Mouse (Mus musculus) ES-E14 (cell line): ENCODE measurements around the gene Galt.

ENCODE experiments used
- CHD2 ChIP-seq: IDR thresholded peaks from 2 replicates; pipeline ENCODE4 v1.6.1; 2014; ENCODE audit warnings: mild to moderate bottlenecking, low read depth, low read length, inconsistent platforms
- ZNF384 ChIP-seq: IDR thresholded peaks from 2 replicates; pipeline ENCODE4 v1.6.1; 2012; ENCODE audit warnings: low read depth, low read length, inconsistent platforms

DNA sequence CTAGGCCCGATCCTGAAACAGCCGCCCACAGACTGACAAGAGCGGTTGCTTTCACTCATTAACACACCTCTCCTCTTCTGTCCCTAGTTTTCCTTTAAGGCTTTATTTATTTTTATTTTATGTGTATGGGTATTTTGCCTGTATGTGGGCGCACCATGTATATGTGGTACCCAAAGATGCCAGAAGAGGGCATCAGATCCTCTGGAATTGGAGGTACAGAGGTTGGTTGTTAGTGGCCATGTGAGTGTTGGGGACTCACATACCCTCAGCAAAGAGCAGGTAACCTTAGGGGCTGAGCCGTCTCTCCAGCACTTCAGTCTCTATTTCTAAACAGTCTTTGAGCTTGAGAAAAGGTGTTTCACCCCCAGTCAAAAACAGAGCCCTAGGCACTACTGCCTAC is 39.4 kb upstream of the Galt start:
- TF ChIP-seq CHD2 (no peak), ZNF384 (no peak)
